In the genomic region with DNA sequence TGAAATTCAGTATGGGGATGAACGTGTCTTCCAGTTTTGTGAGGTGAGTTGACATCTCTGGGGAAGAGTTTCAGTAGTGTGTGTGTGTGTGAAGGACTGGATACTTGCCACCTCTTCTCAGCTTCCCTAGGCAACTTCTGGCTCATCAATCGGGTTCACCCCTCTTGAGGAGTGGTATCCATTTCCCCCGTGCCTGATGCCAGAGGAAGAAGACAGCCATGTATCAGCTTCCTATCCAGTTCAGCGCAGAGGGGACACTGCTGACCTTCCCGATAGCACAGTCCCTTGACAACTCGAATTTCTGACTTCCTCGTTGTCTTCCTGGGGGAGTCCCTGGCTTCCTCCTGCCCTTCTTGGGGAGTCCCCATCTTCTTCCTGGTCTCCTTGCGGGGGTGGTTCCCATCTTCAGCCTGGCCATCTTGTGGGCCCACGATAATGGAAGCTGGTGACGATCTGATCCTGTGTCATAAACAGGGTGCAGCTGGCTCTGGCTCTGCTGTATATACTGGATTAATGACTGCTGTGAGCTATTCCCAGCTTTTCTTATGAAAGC, we compare ENCODE assay signal across 23 mouse cellular contexts.
"Had no signal": no experiment of that assay in that cellular context is flagged by ENCODE, and none has a peak within 500 bp of the region (broad histone marks: within the 10 kb centered on the region; RNA-seq: fewer than 3 reads in every experiment).

No protein-coding gene starts in this region.

- H3K4me3 ChIP-seq: limb, embryonic 12.5 days; limb, embryonic 15.5 days; megakaryocyte, embryonic 14.5 days; midbrain, embryonic 10.5 days; midbrain, embryonic 13.5 days; myocyte; neural tube, embryonic 13.5 days had no signal

- H3K4me1 ChIP-seq: limb, embryonic 12.5 days; limb, embryonic 15.5 days; midbrain, embryonic 10.5 days; midbrain, embryonic 13.5 days; neural tube, embryonic 13.5 days had no signal

- H3K27me3 ChIP-seq: limb, embryonic 12.5 days; limb, embryonic 15.5 days; megakaryocyte, embryonic 14.5 days; midbrain, embryonic 13.5 days; neural tube, embryonic 13.5 days had no signal

- ATAC-seq: intestine, embryonic 16.5 days; liver, postnatal 0 days; midbrain, embryonic 13.5 days; midbrain, embryonic 16.5 days had no signal

- DNase-seq: kidney, adult 18-20 months; kidney, adult 9 months; kidney, postnatal 14 days; kidney, postnatal 4 days; left cerebral cortex, postnatal 4 days; liver, postnatal 0 days; retina, postnatal 1 day; right cerebral cortex, postnatal 25 days; spleen, adult 18-20 months; thymus, adult 18-20 months; thymus, postnatal 36 days had no signal

- H3K27ac ChIP-seq: limb, embryonic 12.5 days; limb, embryonic 15.5 days; liver, embryonic 14.5 days; midbrain, embryonic 10.5 days; midbrain, embryonic 13.5 days; neural tube, embryonic 13.5 days; stomach, postnatal 0 days had no signal

- H3K4me2 ChIP-seq: limb, embryonic 12.5 days; limb, embryonic 15.5 days; liver, embryonic 11.5 days; midbrain, embryonic 13.5 days; neural tube, embryonic 13.5 days had no signal

- H3K9ac ChIP-seq: limb, embryonic 12.5 days; limb, embryonic 15.5 days; liver, embryonic 14.5 days; liver, postnatal 0 days; midbrain, embryonic 13.5 days; neural tube, embryonic 13.5 days had no signal

- H3K9me3 ChIP-seq: limb, embryonic 12.5 days; limb, embryonic 15.5 days; megakaryocyte, embryonic 14.5 days; midbrain, embryonic 10.5 days; midbrain, embryonic 13.5 days; neural tube, embryonic 13.5 days had no signal
